Mouse (Mus musculus) cortical plate, adult 2 months (tissue): ENCODE data around the gene Gjd2.

Source experiments
- CTCF ChIP-seq: fragments of 200-500 bp; IDR thresholded peaks from 2 replicates; pipeline ENCODE4 v1.5.1; 2011; ENCODE audit warnings: mild to moderate bottlenecking, control low read depth, low read length; ENCODE audit not compliant: insufficient read depth; ENCODE audit errors: extremely low read depth
- POLR2A ChIP-seq: fragments of 200-500 bp; IDR thresholded peaks from 2 replicates; pipeline ENCODE4 v1.6.1; 2011; ENCODE audit warnings: mild to moderate bottlenecking, low read length, control low read depth; ENCODE audit not compliant: insufficient read depth; ENCODE audit errors: extremely low read depth

DNA sequence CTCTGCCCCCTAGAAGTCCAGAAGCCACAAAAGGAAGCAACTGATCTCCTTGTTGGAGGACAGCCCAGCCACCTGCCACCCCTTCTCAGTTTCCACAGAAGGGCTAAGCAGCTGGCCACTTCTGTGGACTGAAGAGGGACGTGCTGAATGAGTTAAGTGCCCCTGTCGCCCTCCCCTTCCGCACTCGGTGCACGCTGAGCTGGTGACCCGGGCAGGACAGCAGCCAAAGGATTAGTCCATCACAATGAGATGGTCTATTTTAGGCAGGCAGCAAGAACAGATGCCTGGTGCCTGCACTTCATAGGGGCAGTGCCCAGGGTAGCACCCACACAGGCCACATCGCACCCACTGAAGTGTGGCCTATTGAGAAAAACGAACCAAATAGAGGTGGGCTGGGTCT lies 32.8 kb downstream of the Gjd2 start:
- TF ChIP-seq POLR2A (no peak), CTCF (no peak)
